Mouse (Mus musculus): Measurements from ENCODE around the gene Trpm8. TPM values are rescaled to one million over a fixed set of nuclear protein-coding genes. Genes with fewer than 3 reads are reported as not detected.
A peak's percentile ranks its signal among the peaks of the same experiment; 100 is the strongest.

The Trpm8 gene
- polyA plus RNA-seq, 1 experiment from 2014 or later: 0.14 TPM

DNA sequence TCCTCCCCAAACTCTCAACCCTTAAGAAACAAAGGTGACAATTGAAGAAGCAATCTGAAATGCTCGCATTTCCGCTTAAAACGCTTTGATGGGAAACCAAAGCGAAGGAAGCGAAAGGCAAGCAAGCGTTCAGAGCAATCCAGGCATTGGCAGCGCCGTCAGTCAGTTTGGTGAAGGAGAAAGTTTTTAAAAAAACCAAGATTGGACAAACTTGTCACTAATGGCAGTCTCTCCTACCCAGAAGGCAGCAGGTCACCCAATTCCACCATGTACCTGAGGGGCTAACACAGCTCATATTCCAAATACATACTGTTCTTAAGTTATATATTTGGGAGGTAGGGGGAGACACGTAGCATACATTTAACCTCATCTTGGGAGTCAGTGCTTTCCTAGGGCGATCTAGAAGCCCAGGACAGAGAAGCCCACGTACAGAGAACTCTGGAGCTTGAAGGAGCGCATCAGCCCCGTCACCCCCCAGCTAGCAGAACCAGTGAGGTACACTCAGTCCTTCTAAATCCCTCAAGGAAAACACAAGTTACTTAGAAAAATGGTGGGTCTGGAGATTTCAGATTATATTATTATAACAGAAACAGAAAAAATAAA is 2.3 kb upstream of the Trpm8 start:
- Histone ChIP-seq H3K36me3 (ENCODE audit: control insufficient read depth, insufficient read depth, low read length) (peaks cover 38% of the 10 kb centered on the region), H3K27ac (replicated peaks; ENCODE audit: low read depth, low read length) (no peak overlapping the region), H3K9me3 (ENCODE audit: control insufficient read depth, low read length) (no peaks in the 10 kb centered on the region), H3K9ac (replicated peaks; ENCODE audit: low read length) (peak overlapping the region; percentile 61; the same call in 1 of the 2 replicates), H3K27me3 (ENCODE audit: control insufficient read depth, insufficient read depth, low read length) (no peaks in the 10 kb centered on the region), H3K4me2 (ENCODE audit: low read length) (no peak overlapping the region), H3K4me1 (ENCODE audit: control insufficient read depth, insufficient read depth, low read length) (peaks cover 24% of the 10 kb centered on the region), H3K4me3 (replicated peaks; ENCODE audit: low read depth, low read length) (no peak overlapping the region)
- no peak for ATAC-seq (ENCODE audit: low FRiP score, low TSS enrichment)
- DNase-seq: no peak
- 68% methylated on average over 13 of the region's 13 CpGs for WGBS

DNA sequence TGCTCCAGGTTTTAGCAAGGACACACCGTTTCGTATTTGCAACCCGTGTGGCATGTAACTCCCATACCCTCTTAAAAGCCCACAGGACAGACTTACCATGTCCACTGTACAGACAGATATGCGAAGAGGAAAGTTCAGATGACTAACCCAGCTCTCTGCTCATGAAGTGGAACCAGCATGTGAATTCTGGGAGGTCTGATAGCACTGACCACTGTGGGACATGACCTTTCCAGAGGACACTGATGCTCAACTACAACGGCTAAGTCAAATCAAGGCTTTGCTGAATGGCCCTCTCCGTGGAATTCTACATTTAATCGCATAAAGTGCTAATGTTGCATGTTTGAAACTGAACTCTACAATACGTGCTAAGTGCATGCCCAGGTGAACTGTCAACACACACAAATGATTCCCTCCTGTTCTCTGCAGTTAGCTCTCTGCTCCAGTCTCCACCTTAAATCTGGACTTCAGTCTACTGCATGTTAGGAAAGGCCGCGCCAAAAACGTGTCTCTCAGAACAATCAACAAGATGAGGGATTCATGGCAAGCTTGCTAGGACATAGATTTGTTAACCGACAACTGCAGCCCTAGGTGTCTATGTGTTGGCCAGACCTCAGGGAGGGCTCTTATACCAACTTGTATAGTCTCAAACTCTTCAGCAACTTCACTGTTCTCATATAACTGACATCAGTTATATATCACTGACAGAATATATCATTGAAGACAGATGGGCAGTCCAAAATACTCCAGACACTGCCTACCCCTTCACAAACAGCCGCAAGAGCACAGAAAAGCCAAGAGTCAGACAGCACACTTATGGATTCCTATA is 1.6 kb upstream of the Trpm8 start:
- peaks cover 24% of the 10 kb centered on the region for H3K4me1 ChIP-seq (ENCODE audit: control insufficient read depth, insufficient read depth, low read length)
- peak overlapping the region; percentile 56 for H3K4me2 ChIP-seq (ENCODE audit: low read length)
- H3K36me3 ChIP-seq (ENCODE audit: control insufficient read depth, insufficient read depth, low read length): peaks cover 38% of the 10 kb centered on the region
- H3K9ac ChIP-seq (replicated peaks; ENCODE audit: low read length): peak overlapping the region; percentile 61
- H3K4me3 ChIP-seq (replicated peaks; ENCODE audit: low read depth, low read length): peak overlapping the region; percentile 49
- 69% methylated on average over 13 of the region's 13 CpGs for WGBS
- no peak overlapping the region for H3K27ac ChIP-seq (replicated peaks; ENCODE audit: low read depth, low read length)
- H3K27me3 ChIP-seq (ENCODE audit: control insufficient read depth, insufficient read depth, low read length): no peaks in the 10 kb centered on the region
- no peak for DNase-seq
- no peak for ATAC-seq (ENCODE audit: low FRiP score, low TSS enrichment)
- H3K9me3 ChIP-seq (ENCODE audit: control insufficient read depth, low read length): no peaks in the 10 kb centered on the region

DNA sequence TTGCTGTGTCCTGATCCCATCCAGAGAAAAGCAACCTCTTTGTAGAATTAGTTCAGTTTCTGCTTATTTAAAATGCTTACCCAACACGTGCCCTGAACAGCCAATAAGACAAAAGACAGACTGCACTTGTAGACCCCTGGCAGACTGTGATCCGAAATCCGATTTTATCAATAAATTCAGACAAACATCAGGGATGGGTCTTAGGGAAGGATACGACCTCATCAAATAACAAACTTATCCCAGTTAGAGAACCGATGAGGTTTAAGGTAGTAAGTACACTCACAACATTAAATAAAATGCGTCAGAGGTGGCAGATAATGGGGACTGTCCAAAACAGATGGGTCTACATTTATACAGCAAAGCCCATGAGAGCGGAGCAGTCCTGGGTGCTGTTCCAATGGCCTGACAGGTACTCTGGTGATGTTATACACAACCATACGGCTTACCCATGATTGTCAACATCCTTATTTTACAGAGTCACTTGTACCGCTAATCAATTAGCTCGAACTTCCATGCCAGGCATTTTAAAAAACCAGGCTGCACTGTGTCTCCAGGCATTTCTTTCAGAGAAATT is 850 bp upstream of the Trpm8 start:
- WGBS: 26% methylated on average over 10 of the region's 10 CpGs
- Histone ChIP-seq H3K36me3 (ENCODE audit: control insufficient read depth, insufficient read depth, low read length) (peaks cover 34% of the 10 kb centered on the region), H3K27me3 (ENCODE audit: control insufficient read depth, insufficient read depth, low read length) (no peaks in the 10 kb centered on the region), H3K4me3 (replicated peaks; ENCODE audit: low read depth, low read length) (peak overlapping the region; percentile 49), H3K4me2 (ENCODE audit: low read length) (peak overlapping the region; percentile 56), H3K9me3 (ENCODE audit: control insufficient read depth, low read length) (no peaks in the 10 kb centered on the region), H3K9ac (replicated peaks; ENCODE audit: low read length) (peak overlapping the region; percentile 61), H3K27ac (replicated peaks; ENCODE audit: low read depth, low read length) (peak overlapping the region; percentile 64), H3K4me1 (ENCODE audit: control insufficient read depth, insufficient read depth, low read length) (peaks cover 24% of the 10 kb centered on the region)
- DNase-seq: no peak
- peak; percentile 32 for ATAC-seq (ENCODE audit: low FRiP score, low TSS enrichment)

DNA sequence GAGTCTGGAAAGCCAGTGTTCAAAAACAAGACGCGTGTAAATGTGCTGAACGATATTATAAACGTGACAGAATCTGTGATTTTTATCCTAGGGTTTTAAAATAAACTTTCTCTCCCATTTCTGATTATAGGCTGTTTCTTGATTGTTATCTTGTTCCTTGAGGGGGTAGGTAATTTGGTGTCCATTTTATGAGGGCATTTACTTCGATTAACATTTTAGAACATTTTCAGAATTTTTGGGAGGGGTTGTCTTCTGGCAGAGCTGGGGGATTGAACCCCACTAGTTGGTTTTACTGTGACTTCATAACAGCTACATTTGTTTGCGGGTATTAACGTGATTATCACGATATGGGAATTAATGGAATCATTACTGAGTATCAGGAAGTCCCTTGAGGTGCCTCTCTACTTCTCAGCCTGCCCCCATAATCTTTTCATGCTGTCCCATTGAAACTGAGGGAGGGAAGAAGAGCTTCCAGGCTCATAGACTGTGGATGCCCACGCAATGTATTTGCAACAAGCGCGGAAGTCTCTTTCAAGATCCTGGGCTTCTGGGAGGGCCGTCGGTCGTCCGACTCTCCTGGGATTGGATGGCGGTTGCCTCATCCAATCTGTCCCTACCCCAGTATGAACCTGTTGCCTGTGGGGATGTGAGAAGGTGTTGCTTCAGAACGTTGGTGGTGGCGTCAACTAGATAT is 504 bp downstream of the Trpm8 start:
- Histone ChIP-seq H3K4me3 (replicated peaks; ENCODE audit: low read depth, low read length) (peak overlapping the region; percentile 49), H3K9ac (replicated peaks; ENCODE audit: low read length) (peak overlapping the region; percentile 61), H3K27ac (replicated peaks; ENCODE audit: low read depth, low read length) (peak overlapping the region; percentile 64; the same call in 1 of the 2 replicates), H3K9me3 (ENCODE audit: control insufficient read depth, low read length) (peaks cover 5% of the 10 kb centered on the region), H3K27me3 (ENCODE audit: control insufficient read depth, insufficient read depth, low read length) (no peaks in the 10 kb centered on the region), H3K4me2 (ENCODE audit: low read length) (peak overlapping the region; percentile 56), H3K36me3 (ENCODE audit: control insufficient read depth, insufficient read depth, low read length) (peaks cover 23% of the 10 kb centered on the region), H3K4me1 (ENCODE audit: control insufficient read depth, insufficient read depth, low read length) (peaks cover 24% of the 10 kb centered on the region)
- WGBS: 66% methylated on average over 18 of the region's 18 CpGs
- no peak for DNase-seq
- peak; percentile 0 for ATAC-seq (ENCODE audit: low FRiP score, low TSS enrichment)

DNA sequence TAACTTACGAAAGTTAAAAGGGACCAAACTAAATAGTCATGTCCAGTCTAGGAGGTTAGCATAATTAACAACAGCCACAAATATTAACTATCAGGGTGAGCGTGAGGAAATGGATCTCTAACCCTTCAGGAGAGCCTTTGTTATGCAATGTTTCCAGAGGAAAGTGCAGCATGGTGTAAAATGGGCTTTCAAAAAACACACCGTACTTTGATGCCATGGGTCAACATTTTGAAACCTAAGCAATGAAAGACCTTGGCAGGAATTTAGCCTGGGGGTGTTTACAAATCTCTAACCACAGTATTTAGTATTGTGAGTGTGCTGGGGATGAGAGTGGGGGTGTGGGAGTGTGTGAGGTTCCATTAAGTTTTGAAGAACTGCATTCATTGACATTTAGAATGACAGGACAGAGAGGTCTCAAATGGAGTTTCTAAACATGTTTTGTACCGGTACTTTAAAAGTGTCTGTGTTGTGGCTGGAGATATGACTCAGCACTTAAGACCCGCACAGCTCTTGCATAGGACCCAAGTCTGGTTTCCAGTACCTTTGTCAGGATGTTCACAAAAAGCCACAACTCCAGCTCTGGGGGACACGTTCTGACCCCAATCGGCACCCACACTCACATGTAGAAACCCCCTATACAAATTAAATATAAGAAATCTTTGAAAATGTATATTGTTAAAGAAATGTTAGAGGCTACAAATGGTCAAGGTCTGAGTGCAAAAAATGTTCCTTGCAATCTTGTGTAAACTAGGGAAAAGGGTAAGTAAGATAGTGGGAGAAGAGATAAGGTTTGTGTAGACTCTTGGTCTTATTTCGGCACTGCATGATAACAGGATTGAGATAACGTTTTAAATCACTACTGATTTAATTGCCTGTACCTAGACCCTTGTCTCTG is 1.9 kb downstream of the Trpm8 start:
- WGBS: 72% methylated on average over 9 of the region's 9 CpGs
- Histone ChIP-seq H3K27ac (replicated peaks; ENCODE audit: low read depth, low read length) (no peak overlapping the region), H3K4me1 (ENCODE audit: control insufficient read depth, insufficient read depth, low read length) (peaks cover 24% of the 10 kb centered on the region), H3K27me3 (ENCODE audit: control insufficient read depth, insufficient read depth, low read length) (no peaks in the 10 kb centered on the region), H3K9ac (replicated peaks; ENCODE audit: low read length) (no peak overlapping the region), H3K4me2 (ENCODE audit: low read length) (no peak overlapping the region), H3K4me3 (replicated peaks; ENCODE audit: low read depth, low read length) (no peak overlapping the region), H3K36me3 (ENCODE audit: control insufficient read depth, insufficient read depth, low read length) (peaks cover 10% of the 10 kb centered on the region), H3K9me3 (ENCODE audit: control insufficient read depth, low read length) (peaks cover 19% of the 10 kb centered on the region)
- no peak for DNase-seq
- no peak for ATAC-seq (ENCODE audit: low FRiP score, low TSS enrichment)

DNA sequence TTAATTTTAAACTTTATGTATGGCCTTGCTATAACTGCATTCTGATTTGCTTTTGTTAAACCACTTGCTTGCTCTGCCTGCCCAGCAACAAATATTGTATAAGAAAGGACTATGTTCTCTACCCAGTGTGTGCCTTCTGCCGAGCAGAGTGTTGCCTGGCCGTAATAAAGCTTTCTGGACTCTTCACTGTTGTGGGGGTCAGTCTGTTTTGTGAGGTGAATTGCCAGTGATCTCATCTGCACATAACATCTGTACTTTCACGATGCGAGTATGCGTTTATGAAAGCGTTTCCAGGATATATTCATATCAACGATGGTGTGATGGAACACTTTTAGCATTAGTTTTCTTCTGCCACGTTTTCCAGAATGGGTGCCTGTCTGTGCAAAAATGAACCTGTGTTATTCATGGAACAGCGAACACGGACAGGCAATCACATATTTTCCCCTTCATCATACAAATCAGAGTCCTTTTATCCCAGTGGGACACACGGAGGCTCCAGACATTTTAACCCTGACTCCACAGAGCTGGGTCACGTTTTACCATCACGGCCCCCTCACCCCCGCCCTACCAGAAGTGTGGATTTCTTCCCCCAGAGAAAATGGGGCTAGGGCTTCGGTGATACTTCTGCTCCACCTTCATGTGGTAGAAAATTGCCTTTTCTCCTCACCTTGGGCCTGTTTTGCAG is 2.7 kb downstream of the Trpm8 start:
- no peak overlapping the region for H3K4me3 ChIP-seq (replicated peaks; ENCODE audit: low read depth, low read length)
- DNase-seq: no peak
- 76% methylated on average over 15 of the region's 15 CpGs for WGBS
- 0 out of 2 replicates have a peak, but pooled peaks cover 2% of the 10 kb centered on the region for H3K36me3 ChIP-seq (ENCODE audit: control insufficient read depth, insufficient read depth, low read length)
- no peak for ATAC-seq (ENCODE audit: low FRiP score, low TSS enrichment)
- H3K27ac ChIP-seq (replicated peaks; ENCODE audit: low read depth, low read length): no peak overlapping the region
- H3K9me3 ChIP-seq (ENCODE audit: control insufficient read depth, low read length): peaks cover 27% of the 10 kb centered on the region
- peaks cover 24% of the 10 kb centered on the region for H3K4me1 ChIP-seq (ENCODE audit: control insufficient read depth, insufficient read depth, low read length)
- no peak overlapping the region for H3K9ac ChIP-seq (replicated peaks; ENCODE audit: low read length)
- H3K27me3 ChIP-seq (ENCODE audit: control insufficient read depth, insufficient read depth, low read length): no peaks in the 10 kb centered on the region
- no peak overlapping the region for H3K4me2 ChIP-seq (ENCODE audit: low read length)

DNA sequence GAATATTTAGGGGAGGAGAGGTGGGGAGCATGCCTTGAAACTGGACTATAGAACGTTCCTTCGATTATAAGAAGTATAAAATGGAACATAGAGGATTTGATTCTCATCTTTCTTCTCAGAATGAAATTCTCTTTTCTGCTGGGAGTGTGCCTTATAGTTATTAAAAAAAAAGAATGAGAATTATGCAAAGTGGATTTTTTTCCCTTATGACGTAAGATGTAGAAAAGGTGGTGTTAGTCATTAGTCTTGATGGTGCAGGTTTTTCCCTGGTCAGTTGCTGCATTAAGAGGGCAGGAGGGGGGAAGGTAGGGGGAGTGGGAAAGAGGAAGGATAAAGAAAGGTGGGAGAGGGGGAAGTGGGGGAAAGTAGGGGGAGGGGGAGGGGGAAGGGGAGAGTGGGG is 4.8 kb downstream of the Trpm8 start:
- WGBS: 61% methylated on average over 3 of the region's 3 CpGs
- no peak overlapping the region for H3K9ac ChIP-seq (replicated peaks; ENCODE audit: low read length)
- no peaks in the 10 kb centered on the region for H3K36me3 ChIP-seq (ENCODE audit: control insufficient read depth, insufficient read depth, low read length)
- no peaks in the 10 kb centered on the region for H3K27me3 ChIP-seq (ENCODE audit: control insufficient read depth, insufficient read depth, low read length)
- peaks cover 6% of the 10 kb centered on the region; the same call in 1 of the 2 replicates for H3K4me1 ChIP-seq (ENCODE audit: control insufficient read depth, insufficient read depth, low read length)
- H3K4me2 ChIP-seq (ENCODE audit: low read length): no peak overlapping the region
- H3K27ac ChIP-seq (replicated peaks; ENCODE audit: low read depth, low read length): no peak overlapping the region
- no peak for DNase-seq
- H3K9me3 ChIP-seq (ENCODE audit: control insufficient read depth, low read length): peaks cover 47% of the 10 kb centered on the region
- no peak for ATAC-seq (ENCODE audit: low FRiP score, low TSS enrichment)
- H3K4me3 ChIP-seq (replicated peaks; ENCODE audit: low read depth, low read length): no peak overlapping the region

Measured in midbrain, embryonic 14.5 days (tissue).